Mouse (Mus musculus): ENCODE results near the gene Pnck. TPM values are rescaled to one million over a fixed set of nuclear protein-coding genes. Genes with fewer than 3 reads are reported as not detected.

The Pnck gene
- polyA plus RNA-seq, 1 experiment from 2014 or later = 35.2 TPM

DNA sequence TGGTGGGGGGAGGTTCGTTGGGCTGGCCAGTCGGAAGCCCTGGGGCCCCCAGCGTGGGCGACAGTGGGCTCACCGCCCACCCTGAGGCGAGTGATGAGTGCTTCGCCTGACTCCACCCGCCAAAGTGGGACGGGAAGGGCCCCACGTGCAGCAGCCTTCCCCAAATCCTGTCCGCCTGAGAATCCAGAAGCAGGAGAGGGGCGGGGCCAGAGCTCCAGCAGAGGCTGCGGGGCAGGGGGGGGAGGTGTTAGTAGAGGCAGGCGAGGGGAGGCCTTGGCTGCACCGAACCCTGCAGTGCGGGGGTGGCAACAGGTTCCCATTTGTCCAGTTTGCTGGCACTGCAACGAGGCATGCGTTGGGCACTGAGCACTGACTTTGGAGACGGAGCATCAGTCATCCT lies 22.5 kb downstream of the Pnck start:
- Histone ChIP-seq H3K27me3 (replicated peaks) (peaks cover 63% of the 10 kb centered on the region), H3K4me3 (peak overlapping the region; percentile 21), H3K4me1 (no peaks in the 10 kb centered on the region), H3K27ac (no peak overlapping the region), H3K9ac (no peak overlapping the region), H3K36me3 (no peaks in the 10 kb centered on the region), H3K9me3 (no peaks in the 10 kb centered on the region), H3K4me2 (replicated peaks) (peak overlapping the region; percentile 57)
- no peak for ATAC-seq (ENCODE audit: low FRiP score, low read depth)
- 16% methylated on average over 18 of the region's 19 CpGs for WGBS

DNA sequence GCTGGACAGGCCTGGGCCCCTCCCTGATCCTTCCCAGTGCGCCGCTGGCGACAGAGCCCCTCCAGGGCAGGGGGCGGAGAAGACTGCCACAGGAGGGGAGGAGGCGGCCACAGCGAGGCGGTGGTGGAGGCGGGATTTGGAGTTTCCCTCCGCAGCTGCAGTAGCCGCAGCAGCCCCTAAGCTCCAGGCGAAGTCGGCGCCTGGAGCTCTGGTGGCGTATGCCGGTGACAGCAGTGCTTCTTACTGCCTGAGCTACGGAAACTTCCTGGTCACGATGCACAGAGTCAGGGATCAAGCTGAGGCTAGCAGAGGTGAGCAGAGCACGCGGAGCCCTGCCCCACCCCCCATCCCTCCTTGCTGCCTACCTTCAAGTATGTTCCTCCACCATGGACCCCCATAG lies 24.5 kb downstream of the Pnck start:
- no peak for ATAC-seq (ENCODE audit: low FRiP score, low read depth)
- H3K4me2 ChIP-seq (replicated peaks) = peak overlapping the region; percentile 35
- no peaks in the 10 kb centered on the region for H3K4me1 ChIP-seq
- H3K36me3 ChIP-seq = no peaks in the 10 kb centered on the region
- H3K9me3 ChIP-seq = no peaks in the 10 kb centered on the region
- H3K27me3 ChIP-seq (replicated peaks) = peaks cover 51% of the 10 kb centered on the region
- WGBS = 19% methylated on average over 16 of the region's 19 CpGs
- H3K4me3 ChIP-seq = no peak overlapping the region
- no peak overlapping the region for H3K9ac ChIP-seq
- H3K27ac ChIP-seq = no peak overlapping the region

DNA sequence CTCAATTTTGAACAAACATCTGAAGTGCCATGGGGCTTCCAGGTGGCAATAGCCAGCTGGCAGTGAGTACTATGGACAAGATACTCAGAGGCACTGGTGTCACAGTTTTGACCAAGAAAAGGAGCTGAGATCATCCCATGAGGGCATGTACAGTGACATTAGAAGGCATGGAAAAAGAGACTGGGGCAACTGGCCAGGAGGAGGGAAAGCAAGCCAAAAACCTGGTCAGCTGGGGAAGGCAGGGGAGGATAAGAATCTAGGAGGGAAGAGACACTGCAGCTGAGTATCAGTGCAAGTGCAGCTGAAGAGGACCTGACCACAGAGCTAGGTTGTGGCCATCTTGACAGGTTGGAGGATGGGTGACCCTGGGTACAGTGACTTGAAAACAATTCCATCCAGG lies 32.9 kb downstream of the Pnck start:
- Histone ChIP-seq H3K9me3 (no peaks in the 10 kb centered on the region), H3K4me3 (no peak overlapping the region)
- no peak for ATAC-seq (ENCODE audit: low FRiP score, low read depth)

DNA sequence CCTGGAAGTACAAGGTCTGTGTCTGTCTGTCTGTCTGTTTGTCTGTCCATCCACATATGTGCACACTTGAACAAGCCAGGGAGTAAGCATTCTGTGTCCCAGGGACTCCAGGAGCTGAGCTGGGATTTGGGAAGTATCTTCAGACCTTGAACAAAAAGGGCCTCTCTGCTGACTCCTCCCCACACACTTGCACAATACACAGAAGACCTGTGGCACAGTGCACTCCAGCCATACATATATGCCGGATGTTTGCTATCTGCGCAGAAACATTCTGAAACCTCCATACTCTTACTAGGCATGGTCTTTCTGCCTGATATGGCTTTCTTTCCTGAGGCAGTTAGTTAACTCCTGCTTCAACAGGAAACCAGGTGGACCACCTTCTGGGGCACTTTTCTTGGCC lies 40.0 kb downstream of the Pnck start:
- H3K9me3 ChIP-seq = no peaks in the 10 kb centered on the region
- H3K27ac ChIP-seq = no peak overlapping the region
- H3K9ac ChIP-seq = no peak overlapping the region
- no peak overlapping the region for H3K4me2 ChIP-seq (replicated peaks)
- no peaks in the 10 kb centered on the region for H3K36me3 ChIP-seq
- no peak overlapping the region for H3K4me3 ChIP-seq
- no peaks in the 10 kb centered on the region for H3K4me1 ChIP-seq
- H3K27me3 ChIP-seq (replicated peaks) = no peaks in the 10 kb centered on the region
- no peak for ATAC-seq (ENCODE audit: low FRiP score, low read depth)
- WGBS = 95% methylated on average over 2 of the region's 2 CpGs

More for the DNA sequence above, 32.9 kb downstream of the Pnck start:
- Histone ChIP-seq H3K27ac (no peak overlapping the region), H3K9ac (no peak overlapping the region), H3K36me3 (no peaks in the 10 kb centered on the region), H3K4me1 (no peaks in the 10 kb centered on the region), H3K4me2 (replicated peaks) (no peak overlapping the region), H3K27me3 (replicated peaks) (no peaks in the 10 kb centered on the region)

- H3K4me3 ChIP-seq = no peak overlapping the region
- H3K9ac ChIP-seq = no peak overlapping the region
- ATAC-seq (ENCODE audit: low FRiP score, low read depth) = no peak
- H3K9me3 ChIP-seq = no peaks in the 10 kb centered on the region
- no peaks in the 10 kb centered on the region for H3K4me1 ChIP-seq
- H3K4me2 ChIP-seq (replicated peaks) = no peak overlapping the region
- no peaks in the 10 kb centered on the region for H3K27me3 ChIP-seq (replicated peaks)
- no peaks in the 10 kb centered on the region for H3K36me3 ChIP-seq
- no peak overlapping the region for H3K27ac ChIP-seq
Observed at GRCm38 (mm10) chrX:73619401-73619800, 40.5 kb downstream of the Pnck start.

GRCm38 (mm10) chrX:73615876-73616275 lies 44.0 kb downstream of the Pnck start:
- H3K4me1 ChIP-seq = no peaks in the 10 kb centered on the region
- H3K36me3 ChIP-seq = no peaks in the 10 kb centered on the region
- H3K27me3 ChIP-seq (replicated peaks) = no peaks in the 10 kb centered on the region
- H3K27ac ChIP-seq = no peak overlapping the region
- ATAC-seq (ENCODE audit: low FRiP score, low read depth) = no peak
- H3K9ac ChIP-seq = no peak overlapping the region
- 87% methylated on average over 1 of the region's 1 CpGs for WGBS
- H3K4me2 ChIP-seq (replicated peaks) = no peak overlapping the region
- H3K4me3 ChIP-seq = no peak overlapping the region
- H3K9me3 ChIP-seq = no peaks in the 10 kb centered on the region

DNA sequence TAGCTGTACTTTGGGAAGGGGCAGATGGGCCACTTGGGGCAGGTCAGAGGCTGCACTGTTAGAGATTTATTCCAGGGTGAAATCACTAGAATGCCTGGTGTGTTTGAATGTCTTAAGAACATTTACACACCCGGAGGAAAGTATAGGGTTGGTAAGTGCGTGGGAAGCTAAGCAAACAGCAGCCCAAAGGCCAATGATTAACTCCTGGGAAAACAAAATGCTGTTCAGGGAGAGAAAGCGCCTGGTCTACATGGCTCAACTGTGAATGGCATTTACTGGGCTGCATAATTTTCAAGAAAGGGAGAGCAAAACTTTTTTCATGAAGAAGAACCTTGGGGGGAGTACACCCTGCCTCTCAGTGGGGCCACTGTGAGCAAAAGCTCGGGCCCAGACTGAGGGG lies 46.3 kb downstream of the Pnck start:
- Histone ChIP-seq H3K4me1 (no peaks in the 10 kb centered on the region), H3K9ac (no peak overlapping the region), H3K36me3 (no peaks in the 10 kb centered on the region), H3K27ac (no peak overlapping the region), H3K4me2 (replicated peaks) (no peak overlapping the region), H3K27me3 (replicated peaks) (no peaks in the 10 kb centered on the region), H3K4me3 (no peak overlapping the region), H3K9me3 (no peaks in the 10 kb centered on the region)
- ATAC-seq (ENCODE audit: low FRiP score, low read depth) = no peak
- 70% methylated on average over 4 of the region's 4 CpGs for WGBS

Other genes with a start within 250 kb of the Pnck start
- gene Zfp92, start 249.0 kb downstream of the Pnck start, polyA plus RNA-seq (2016; fragmentation: Nextera tagmentation; extraction: Ambion mirVana) = 0.17 and 0.35 TPM in 2 replicates
- gene Trex2, start 224.8 kb downstream of the Pnck start, polyA plus RNA-seq (2016; fragmentation: Nextera tagmentation; extraction: Ambion mirVana) = not detected in 2 replicates
- 62.8 and 63.3 TPM in 2 replicates for gene Haus7, start 201.1 kb downstream of the Pnck start, polyA plus RNA-seq (2016; fragmentation: Nextera tagmentation; extraction: Ambion mirVana)
- 21.2 and 28.6 TPM in 2 replicates for gene Bgn, start 176.5 kb downstream of the Pnck start, polyA plus RNA-seq (2016; fragmentation: Nextera tagmentation; extraction: Ambion mirVana)
- gene Atp2b3, start 157.0 kb downstream of the Pnck start, polyA plus RNA-seq (2016; fragmentation: Nextera tagmentation; extraction: Ambion mirVana) = 1.4 and 2.2 TPM in 2 replicates
- gene Dusp9, start 20.7 kb downstream of the Pnck start, polyA plus RNA-seq (2016; fragmentation: Nextera tagmentation; extraction: Ambion mirVana) = 5.2 and 6.4 TPM in 2 replicates
- gene Slc6a8, start 13.0 kb upstream of the Pnck start, polyA plus RNA-seq (2016; fragmentation: Nextera tagmentation; extraction: Ambion mirVana) = 6.7 and 7.9 TPM in 2 replicates
- gene Bcap31, start 56.1 kb upstream of the Pnck start, polyA plus RNA-seq (2016; fragmentation: Nextera tagmentation; extraction: Ambion mirVana) = 124 and 129 TPM in 2 replicates
- 11.5 and 12.0 TPM in 2 replicates for gene Abcd1, start 56.5 kb upstream of the Pnck start, polyA plus RNA-seq (2016; fragmentation: Nextera tagmentation; extraction: Ambion mirVana)
- gene Plxnb3, start 97.0 kb upstream of the Pnck start, polyA plus RNA-seq (2016; fragmentation: Nextera tagmentation; extraction: Ambion mirVana) = 0.37 and 0.57 TPM in 2 replicates
- 5.2 and 7.0 TPM in 2 replicates for gene Srpk3, start 114.3 kb upstream of the Pnck start, polyA plus RNA-seq (2016; fragmentation: Nextera tagmentation; extraction: Ambion mirVana)
- 167 and 181 TPM in 2 replicates for gene Idh3g, start 126.8 kb upstream of the Pnck start, polyA plus RNA-seq (2016; fragmentation: Nextera tagmentation; extraction: Ambion mirVana)
- 121 and 128 TPM in 2 replicates for gene Ssr4, start 126.9 kb upstream of the Pnck start, polyA plus RNA-seq (2016; fragmentation: Nextera tagmentation; extraction: Ambion mirVana)
- gene Pdzd4, start 164.9 kb upstream of the Pnck start, polyA plus RNA-seq (2016; fragmentation: Nextera tagmentation; extraction: Ambion mirVana) = 2.7 and 3.1 TPM in 2 replicates
- 0.08 TPM in 1 of 2 replicates, not detected in the other for gene Avpr2, start 232.0 kb upstream of the Pnck start, polyA plus RNA-seq (2016; fragmentation: Nextera tagmentation; extraction: Ambion mirVana)
- gene L1cam, start 236.0 kb upstream of the Pnck start, polyA plus RNA-seq (2016; fragmentation: Nextera tagmentation; extraction: Ambion mirVana) = 46.2 and 67.5 TPM in 2 replicates

Data from neural tube, embryonic 12.5 days (tissue).